Mouse (Mus musculus): ENCODE data around the gene Fancg. TPM values are rescaled to one million over a fixed set of nuclear protein-coding genes. Genes with fewer than 3 reads are reported as not detected.

Fancg gene
- polyA plus RNA-seq, 1 experiment, result 2.6 TPM

DNA sequence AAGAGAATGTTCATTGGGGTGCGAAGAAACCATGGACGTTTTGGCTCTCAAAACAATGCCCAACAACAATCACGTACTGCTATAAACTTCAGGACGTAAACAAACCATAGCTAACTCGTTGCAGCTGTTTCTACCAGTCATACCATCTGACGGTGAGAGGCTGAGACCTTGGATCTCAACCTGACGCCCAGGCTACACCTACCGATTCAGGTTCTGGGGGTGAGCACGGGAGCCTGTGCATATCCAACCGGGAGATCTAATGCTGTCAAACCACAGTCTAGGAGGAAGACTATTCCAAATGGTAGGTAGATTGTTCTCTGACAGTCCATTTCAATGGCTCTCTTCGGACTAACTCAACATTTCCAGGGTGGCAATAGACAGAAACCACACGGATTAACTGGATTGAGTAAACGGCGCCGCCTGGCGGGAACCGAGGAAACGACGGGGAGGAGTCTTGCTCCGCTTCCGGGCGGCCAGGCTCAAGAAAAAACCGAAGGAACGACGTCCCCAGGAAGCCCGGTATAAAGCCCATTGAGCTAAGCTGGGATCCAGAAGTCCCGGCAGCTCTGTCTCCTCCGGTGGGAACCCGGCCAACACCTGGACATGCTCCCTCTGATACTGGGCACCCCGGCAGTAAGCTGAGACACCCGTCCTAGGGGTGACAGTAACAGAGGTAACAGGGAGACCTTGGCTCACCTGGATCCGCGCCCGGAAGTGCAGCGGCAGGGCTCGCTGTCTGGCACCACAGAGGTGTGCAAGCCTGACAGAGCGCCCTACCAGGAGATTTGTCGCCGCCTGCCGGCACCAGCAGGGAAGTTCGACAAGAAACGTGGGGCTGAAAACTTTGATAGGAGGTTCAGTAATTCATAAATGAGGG lies 15.0 kb upstream of the Fancg start, which contains the start of gene Pigo:
Pigo (minus strand) TSS at position 736 of the 877 bp plus-strand sequence.
- H3K36me3 ChIP-seq (ENCODE audit: control insufficient read depth, insufficient read depth), result no peaks in the 10 kb centered on the region

DNA sequence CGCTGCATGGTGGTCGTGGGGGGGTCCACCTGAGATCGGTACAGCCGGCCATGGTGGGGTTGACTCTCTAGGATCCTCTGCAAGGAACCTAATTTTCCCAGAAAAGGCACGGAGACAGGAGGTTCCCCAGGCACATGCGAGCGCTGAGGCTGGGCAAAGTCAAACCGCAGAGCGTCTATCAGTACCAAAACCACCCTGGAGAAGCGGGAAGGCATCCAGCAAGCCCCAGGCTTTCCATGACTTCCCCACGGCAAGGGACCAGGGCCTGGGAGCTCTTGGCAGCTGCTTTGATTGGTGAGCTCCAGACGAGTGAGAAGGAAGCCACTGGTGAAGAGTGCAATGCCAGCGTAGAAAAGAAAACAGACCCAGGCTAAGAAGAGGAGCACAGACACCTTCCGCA lies 14.4 kb upstream of the Fancg start:
- no peak for TF ChIP-seq REST (IDR thresholded peaks at IDR 0.05; ENCODE audit: insufficient read depth, insufficient read length)
- no peak for TF ChIP-seq USF1 (IDR thresholded peaks at IDR 0.05; ENCODE audit: low read depth)
- TF ChIP-seq POLR2A (IDR thresholded peaks at IDR 0.05; ENCODE audit: insufficient read length, low read depth), result no peak
- no peak for TF ChIP-seq SRF (IDR thresholded peaks at IDR 0.05; ENCODE audit: control insufficient read depth, insufficient read length, low read depth)
- TF ChIP-seq TCF12 (IDR thresholded peaks at IDR 0.05; ENCODE audit: insufficient read depth, poor library complexity, severe bottlenecking), result no peak
- no peak for TF ChIP-seq MYOD1 (IDR thresholded peaks at IDR 0.05; ENCODE audit: control insufficient read depth in 1 of 3, insufficient read length in 2 of 3, low read depth in 2 of 3)
- no peak for TF ChIP-seq POLR2AphosphoS2 (IDR thresholded peaks at IDR 0.05; ENCODE audit: insufficient read length, low read depth)
- TF ChIP-seq E2F4 (IDR thresholded peaks at IDR 0.05; ENCODE audit: insufficient read depth), result no peak
- TF ChIP-seq MAX (IDR thresholded peaks at IDR 0.05; ENCODE audit: low read depth), result no peak
- peak overlapping the region; percentile 95 for H3K4me2 ChIP-seq (ENCODE audit: low read depth)
- H3K36me3 ChIP-seq (ENCODE audit: control insufficient read depth, insufficient read depth), result no peaks in the 10 kb centered on the region
- H3K79me2 ChIP-seq (ENCODE audit: control insufficient read depth, insufficient read depth), result no peaks in the 10 kb centered on the region
- peak overlapping the region; percentile 32 for H3K4me3 ChIP-seq
- no peak overlapping the region for H3ac ChIP-seq (ENCODE audit: control insufficient read depth, insufficient read length)
- H3K27me3 ChIP-seq (ENCODE audit: control insufficient read depth, insufficient read depth, insufficient read length), result no peaks in the 10 kb centered on the region

More for the DNA sequence above, 15.0 kb upstream of the Fancg start, which contains the start of gene Pigo:
- Histone ChIP-seq H3K27me3 (ENCODE audit: control insufficient read depth, insufficient read depth, insufficient read length) (no peaks in the 10 kb centered on the region), H3K79me2 (ENCODE audit: control insufficient read depth, insufficient read depth) (peaks cover 2% of the 10 kb centered on the region), H3K4me2 (ENCODE audit: low read depth) (peak within 1 kb of the TSS; percentile 95), H3ac (ENCODE audit: control insufficient read depth, insufficient read length) (no peak within 1 kb of the TSS), H3K4me3 (peak within 1 kb of the TSS; percentile 32)
- TF ChIP-seq POLR2A (IDR thresholded peaks at IDR 0.05; ENCODE audit: insufficient read length, low read depth), result peak; percentile 49
- TF ChIP-seq E2F4 (IDR thresholded peaks at IDR 0.05; ENCODE audit: insufficient read depth), result no peak
- peak in 2 of 3 experiments; percentile 12 to 20 for TF ChIP-seq MYOD1 (IDR thresholded peaks at IDR 0.05; ENCODE audit: control insufficient read depth in 1 of 3, insufficient read length in 2 of 3, low read depth in 2 of 3)
- TF ChIP-seq REST (IDR thresholded peaks at IDR 0.05; ENCODE audit: insufficient read depth, insufficient read length), result no peak
- peak; percentile 82 for TF ChIP-seq POLR2AphosphoS2 (IDR thresholded peaks at IDR 0.05; ENCODE audit: insufficient read length, low read depth)

DNA sequence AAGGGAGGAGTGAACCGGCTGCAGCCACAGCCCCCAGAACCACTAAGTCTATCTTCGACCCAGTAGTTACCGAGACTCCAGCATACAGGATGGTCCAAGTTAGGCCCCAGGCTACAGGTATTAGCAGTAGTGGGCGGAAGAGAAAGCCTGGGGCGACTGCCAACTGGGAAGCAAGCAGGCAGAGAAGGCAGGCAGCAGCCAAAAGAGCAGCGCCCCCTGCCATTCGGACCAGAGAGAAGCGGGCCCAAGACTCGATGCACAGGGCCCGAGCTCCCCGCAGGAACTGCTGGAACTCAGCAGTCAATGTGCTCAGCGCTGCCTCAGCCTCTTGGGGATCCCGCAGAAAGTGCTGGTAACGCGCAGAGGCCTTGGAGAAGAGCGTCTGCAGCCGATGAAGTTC lies 11.0 kb upstream of the Fancg start:
- TF ChIP-seq POLR2AphosphoS2 (IDR thresholded peaks at IDR 0.05; ENCODE audit: insufficient read length, low read depth), result no peak
- TF ChIP-seq TCF12 (IDR thresholded peaks at IDR 0.05; ENCODE audit: insufficient read depth, poor library complexity, severe bottlenecking), result no peak
- TF ChIP-seq USF1 (IDR thresholded peaks at IDR 0.05; ENCODE audit: low read depth), result no peak
- TF ChIP-seq TCF3 (IDR thresholded peaks at IDR 0.05; ENCODE audit: insufficient read length, low read depth), result no peak
- TF ChIP-seq MAX (IDR thresholded peaks at IDR 0.05; ENCODE audit: low read depth), result no peak

DNA sequence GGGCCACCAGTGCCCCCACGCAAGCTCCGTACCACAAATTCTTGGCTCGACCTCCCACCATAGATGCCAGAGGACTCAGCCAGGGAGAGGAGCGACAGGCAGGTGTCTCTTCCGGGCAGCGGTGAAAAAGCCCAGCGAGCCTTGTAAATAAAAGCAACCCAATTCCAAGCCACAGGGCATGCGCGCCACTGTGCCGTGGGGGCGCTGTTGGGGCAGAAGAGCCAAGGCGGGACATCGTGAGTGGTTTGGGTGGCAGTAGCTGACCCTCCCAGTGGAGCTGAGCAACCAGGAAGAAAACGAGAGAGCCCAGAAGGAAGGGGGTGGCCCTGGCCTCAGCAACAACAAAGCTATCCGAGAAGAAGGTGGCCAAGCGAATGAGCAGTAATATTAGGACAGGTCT lies 10.6 kb upstream of the Fancg start:
- H3ac ChIP-seq (ENCODE audit: control insufficient read depth, insufficient read length), result no peak overlapping the region

More for the DNA sequence above, 11.0 kb upstream of the Fancg start:
- Histone ChIP-seq H3K36me3 (ENCODE audit: control insufficient read depth, insufficient read depth) (no peaks in the 10 kb centered on the region), H3K27me3 (ENCODE audit: control insufficient read depth, insufficient read depth, insufficient read length) (no peaks in the 10 kb centered on the region), H3K79me2 (ENCODE audit: control insufficient read depth, insufficient read depth) (no peaks in the 10 kb centered on the region), H3K4me2 (ENCODE audit: low read depth) (no peak overlapping the region), H3ac (ENCODE audit: control insufficient read depth, insufficient read length) (no peak overlapping the region), H3K4me3 (no peak overlapping the region)

DNA sequence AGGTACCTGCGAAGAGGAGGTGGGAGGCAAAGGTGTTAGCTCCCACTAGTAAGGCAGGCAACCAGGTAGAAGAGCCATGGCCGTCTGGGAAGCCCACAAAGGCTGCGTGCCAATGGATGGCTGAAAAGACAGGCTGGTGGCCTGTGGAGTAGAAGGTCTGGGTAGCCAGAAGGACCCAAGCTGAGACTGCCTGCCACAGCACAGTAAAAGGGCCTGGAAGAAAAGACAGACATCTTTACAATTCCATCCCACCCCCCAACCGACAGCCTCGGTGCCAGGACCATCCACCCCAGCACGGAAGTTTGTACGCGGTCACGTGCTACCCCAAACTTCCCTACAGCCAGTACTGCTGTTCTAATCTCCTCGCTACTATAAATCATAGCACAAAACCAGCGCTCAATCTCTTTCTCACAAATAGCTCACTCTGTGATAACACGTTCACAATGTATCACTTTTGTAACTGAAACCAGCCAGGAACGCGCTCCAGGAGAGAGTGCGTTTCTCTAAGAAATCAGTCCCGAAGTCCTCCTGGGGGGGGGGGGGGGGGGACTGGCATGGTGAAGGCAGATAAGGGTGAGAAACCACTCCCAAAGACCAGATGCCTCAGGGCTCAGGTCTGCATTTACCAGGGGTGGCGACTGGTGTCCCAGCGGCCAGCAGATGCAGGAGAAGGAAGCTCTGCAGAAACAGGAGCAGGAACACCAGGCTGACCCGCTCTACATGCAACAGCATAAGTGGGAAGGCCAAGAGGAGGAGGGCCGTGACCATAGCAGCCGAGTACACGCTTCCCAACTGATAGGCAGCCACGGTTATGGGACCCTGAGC lies 9.5 kb upstream of the Fancg start:
- Histone ChIP-seq H3K36me3 (ENCODE audit: control insufficient read depth, insufficient read depth) (no peaks in the 10 kb centered on the region), H3K4me3 (no peak overlapping the region), H3K79me2 (ENCODE audit: control insufficient read depth, insufficient read depth) (no peaks in the 10 kb centered on the region), H3K4me2 (ENCODE audit: low read depth) (no peak overlapping the region), H3K27me3 (ENCODE audit: control insufficient read depth, insufficient read depth, insufficient read length) (no peaks in the 10 kb centered on the region), H3ac (ENCODE audit: control insufficient read depth, insufficient read length) (no peak overlapping the region)
- TF ChIP-seq REST (IDR thresholded peaks at IDR 0.05; ENCODE audit: insufficient read depth, insufficient read length) (no peak), POLR2AphosphoS2 (IDR thresholded peaks at IDR 0.05; ENCODE audit: insufficient read length, low read depth) (no peak), E2F4 (IDR thresholded peaks at IDR 0.05; ENCODE audit: insufficient read depth) (no peak)

More for the DNA sequence above, 10.6 kb upstream of the Fancg start:
- Histone ChIP-seq H3K27me3 (ENCODE audit: control insufficient read depth, insufficient read depth, insufficient read length) (no peaks in the 10 kb centered on the region), H3K79me2 (ENCODE audit: control insufficient read depth, insufficient read depth) (no peaks in the 10 kb centered on the region), H3K4me3 (no peak overlapping the region), H3K36me3 (ENCODE audit: control insufficient read depth, insufficient read depth) (no peaks in the 10 kb centered on the region), H3K4me2 (ENCODE audit: low read depth) (no peak overlapping the region)
- TF ChIP-seq MAX (IDR thresholded peaks at IDR 0.05; ENCODE audit: low read depth) (no peak), USF1 (IDR thresholded peaks at IDR 0.05; ENCODE audit: low read depth) (no peak), REST (IDR thresholded peaks at IDR 0.05; ENCODE audit: insufficient read depth, insufficient read length) (no peak)

Measured in myocyte (in vitro differentiated cells).